Mouse (Mus musculus) kidney, embryonic 16.5 days (tissue): ENCODE measurements at regions not wholly inside any gene's neighbourhood (a gene's known extent, or its start where the extent isn't known, plus 50 kb on each side); places are given as distances from the start of the nearest gene placed in this dataset.

Experiments
- ATAC-seq: fragments of 200-750 bp; cut with Nextera tagmentation; 2 replicates; pipeline ENCODE4 v1.8.0; 2017; ENCODE audit warnings: moderate TSS enrichment; ENCODE audit not compliant: low FRiP score, low TSS enrichment
- H3K27ac ChIP-seq: fragments of 300-500 bp; sonication (generic); 2 replicates; pipeline ENCODE4 v1.5.1; 2014; ENCODE audit warnings: low read length
- H3K27me3 ChIP-seq: fragments of 300-500 bp; sonication (generic); 2 replicates; pipeline ENCODE4 v1.6.1; 2014; ENCODE audit warnings: low read length, control low read depth, mixed read lengths; ENCODE audit not compliant: insufficient read depth
- H3K36me3 ChIP-seq: fragments of 300-500 bp; sonication (generic); 2 replicates; pipeline ENCODE4 v1.6.1; 2014; ENCODE audit warnings: low read length, control low read depth, mixed read lengths; ENCODE audit not compliant: insufficient read depth
- H3K4me1 ChIP-seq: fragments of 300-500 bp; sonication (generic); 2 replicates; pipeline ENCODE4 v1.6.1; 2014; ENCODE audit warnings: low read length, control low read depth, mixed read lengths; ENCODE audit not compliant: insufficient read depth
- H3K4me2 ChIP-seq: fragments of 300-500 bp; sonication (generic); replicated peaks from 2 replicates; pipeline ENCODE4 v1.6.1; 2014; ENCODE audit warnings: low read depth, low read length
- H3K4me3 ChIP-seq: fragments of 300-500 bp; sonication (generic); 2 replicates; pipeline ENCODE4 v1.5.1; 2014; ENCODE audit warnings: mild to moderate bottlenecking, low read length
- H3K9ac ChIP-seq: fragments of 300-500 bp; sonication (generic); replicated peaks from 2 replicates; pipeline ENCODE4 v1.6.1; 2014; ENCODE audit warnings: low read length
- H3K9me3 ChIP-seq: fragments of 300-500 bp; sonication (generic); 2 replicates; pipeline ENCODE4 v1.6.1; 2016; ENCODE audit warnings: low read length, control low read depth
- WGBS: fragments of 180-500 bp; shearing (Covaris S2); extraction: QIAGEN DNeasy Blood & Tissue Kit; methylation state at CpG from one replicate; pipeline ENCODE4 v1.1.7; 2014; 5-methylcytosine and 5-hydroxymethylcytosine counted together

DNA sequence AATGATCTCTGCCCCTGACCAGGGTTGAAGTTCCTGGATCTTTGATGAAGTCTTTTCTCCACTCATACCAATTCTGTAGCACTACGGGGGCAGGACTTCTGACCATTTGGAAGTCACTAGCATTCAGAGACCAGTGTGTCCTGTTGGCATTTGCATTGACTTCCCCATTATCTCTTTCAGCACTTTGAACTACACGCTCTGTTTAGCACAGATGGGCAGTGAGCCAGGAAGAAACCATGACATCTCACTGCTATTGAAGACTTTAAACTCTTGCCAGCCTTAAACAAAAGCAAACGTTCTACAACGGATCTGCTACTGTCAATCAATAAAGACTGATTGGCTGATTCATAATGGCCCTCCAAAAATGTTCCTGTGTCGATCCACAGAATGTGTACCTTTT is 222.5 kb upstream of the Clnk start:
- no peak overlapping the region for H3K9ac ChIP-seq
- no peak overlapping the region for H3K4me3 ChIP-seq
- no peaks in the 10 kb centered on the region for H3K4me1 ChIP-seq
- 63% methylated on average over 5 of the region's 5 CpGs for WGBS
- no peaks in the 10 kb centered on the region for H3K36me3 ChIP-seq
- no peaks in the 10 kb centered on the region for H3K9me3 ChIP-seq
- no peak overlapping the region for H3K27ac ChIP-seq
- no peaks in the 10 kb centered on the region for H3K27me3 ChIP-seq
- no peak for ATAC-seq
- H3K4me2 ChIP-seq, result no peak overlapping the region

GRCm38 (mm10) chr5:39094875-39095274 is 218.3 kb upstream of the Clnk start:
- Histone ChIP-seq H3K27me3 (no peaks in the 10 kb centered on the region), H3K4me1 (no peaks in the 10 kb centered on the region), H3K4me3 (no peak overlapping the region), H3K27ac (no peak overlapping the region), H3K9ac (no peak overlapping the region), H3K9me3 (no peaks in the 10 kb centered on the region), H3K36me3 (no peaks in the 10 kb centered on the region), H3K4me2 (no peak overlapping the region)
- no peak for ATAC-seq
- WGBS, result 77% methylated on average over 3 of the region's 3 CpGs

DNA sequence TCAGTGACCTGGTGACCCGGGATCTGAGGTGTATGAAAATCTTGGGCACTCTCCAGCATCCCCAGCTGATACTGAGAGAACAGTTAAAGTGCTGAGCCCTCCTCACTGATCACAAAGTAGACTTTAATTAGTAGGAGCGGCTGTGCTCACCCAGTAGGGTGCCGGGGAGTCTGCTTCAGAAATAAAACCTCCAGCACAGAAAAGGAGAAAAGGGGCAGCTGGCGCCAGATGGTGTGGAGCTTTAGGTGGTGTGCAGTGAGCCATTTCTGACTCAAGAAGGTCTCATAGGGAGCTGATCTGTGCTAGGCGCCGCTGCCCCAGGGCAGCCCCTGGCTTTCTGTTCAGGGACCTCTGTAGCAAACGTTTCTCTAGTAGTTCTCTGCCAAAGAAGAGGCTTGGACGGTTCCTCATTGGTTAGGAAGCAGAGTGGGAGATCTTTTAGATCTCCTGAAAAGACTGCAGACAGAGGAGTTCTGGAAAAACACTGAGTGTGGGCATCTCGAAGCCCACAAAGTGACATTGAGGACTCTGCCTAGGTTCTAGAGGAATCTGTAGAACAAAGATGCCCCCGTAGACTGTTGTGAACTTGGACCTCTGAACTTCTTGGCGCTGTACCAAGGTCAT is 200.1 kb upstream of the Clnk start:
- Histone ChIP-seq H3K27ac (no peak overlapping the region), H3K4me1 (no peaks in the 10 kb centered on the region), H3K9me3 (no peaks in the 10 kb centered on the region), H3K36me3 (no peaks in the 10 kb centered on the region), H3K27me3 (no peaks in the 10 kb centered on the region), H3K4me2 (no peak overlapping the region), H3K4me3 (no peak overlapping the region), H3K9ac (no peak overlapping the region)
- ATAC-seq, result peak; percentile 87
- 40% methylated on average over 11 of the region's 11 CpGs for WGBS

DNA sequence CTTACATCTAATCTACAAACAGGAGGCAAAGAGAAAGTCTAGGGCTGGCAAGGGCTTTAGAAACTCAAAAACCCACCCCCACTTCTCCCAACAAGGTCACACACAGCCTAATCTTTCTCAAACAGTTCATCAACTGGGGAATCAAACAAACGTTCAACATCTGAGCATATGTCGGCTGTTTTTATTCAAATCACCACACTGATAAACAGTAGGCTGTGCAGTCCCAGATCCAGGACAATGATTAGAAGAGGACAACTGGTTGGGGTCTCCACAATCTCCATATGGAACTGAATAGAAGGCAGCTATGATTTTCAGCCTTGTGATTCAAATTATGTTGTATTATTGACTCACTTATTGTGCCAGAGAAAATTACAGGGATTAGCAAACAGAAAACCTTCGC is 193.1 kb upstream of the Clnk start:
- H3K4me3 ChIP-seq, result no peak overlapping the region
- no peak overlapping the region for H3K27ac ChIP-seq
- H3K9ac ChIP-seq, result no peak overlapping the region
- H3K4me1 ChIP-seq, result no peaks in the 10 kb centered on the region
- no peaks in the 10 kb centered on the region for H3K27me3 ChIP-seq
- no peak overlapping the region for H3K4me2 ChIP-seq
- no peaks in the 10 kb centered on the region for H3K36me3 ChIP-seq
- no peak for ATAC-seq
- H3K9me3 ChIP-seq, result no peaks in the 10 kb centered on the region
- 61% methylated on average over 3 of the region's 3 CpGs for WGBS

DNA sequence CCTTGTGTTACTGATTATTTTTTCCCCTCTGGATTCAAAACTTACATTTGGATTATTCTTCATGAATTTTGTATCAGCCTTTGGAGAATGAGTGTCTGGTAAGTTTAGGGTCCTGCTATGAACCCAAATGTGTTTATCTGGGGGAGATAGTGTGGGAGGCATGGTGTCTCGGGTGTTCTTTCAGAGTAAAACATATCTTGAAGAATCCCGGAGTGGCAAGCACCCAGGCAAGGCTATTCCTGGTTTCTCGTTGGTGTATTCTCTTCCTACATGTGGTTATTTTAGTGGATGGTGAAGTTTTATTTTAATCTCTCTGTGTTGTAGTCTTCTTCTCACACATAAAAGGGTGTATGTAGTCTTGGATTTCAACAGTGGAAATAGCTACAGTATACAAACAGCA is 186.4 kb upstream of the Clnk start:
- whole genome bisulfite sequencing, result 79% methylated on average over 3 of the region's 3 CpGs
- H3K4me1 ChIP-seq, result no peaks in the 10 kb centered on the region
- no peak overlapping the region for H3K27ac ChIP-seq
- ATAC-seq, result no peak
- H3K27me3 ChIP-seq, result no peaks in the 10 kb centered on the region
- no peak overlapping the region for H3K4me3 ChIP-seq
- H3K9ac ChIP-seq, result no peak overlapping the region
- no peaks in the 10 kb centered on the region for H3K36me3 ChIP-seq
- H3K9me3 ChIP-seq, result no peaks in the 10 kb centered on the region
- no peak overlapping the region for H3K4me2 ChIP-seq

DNA sequence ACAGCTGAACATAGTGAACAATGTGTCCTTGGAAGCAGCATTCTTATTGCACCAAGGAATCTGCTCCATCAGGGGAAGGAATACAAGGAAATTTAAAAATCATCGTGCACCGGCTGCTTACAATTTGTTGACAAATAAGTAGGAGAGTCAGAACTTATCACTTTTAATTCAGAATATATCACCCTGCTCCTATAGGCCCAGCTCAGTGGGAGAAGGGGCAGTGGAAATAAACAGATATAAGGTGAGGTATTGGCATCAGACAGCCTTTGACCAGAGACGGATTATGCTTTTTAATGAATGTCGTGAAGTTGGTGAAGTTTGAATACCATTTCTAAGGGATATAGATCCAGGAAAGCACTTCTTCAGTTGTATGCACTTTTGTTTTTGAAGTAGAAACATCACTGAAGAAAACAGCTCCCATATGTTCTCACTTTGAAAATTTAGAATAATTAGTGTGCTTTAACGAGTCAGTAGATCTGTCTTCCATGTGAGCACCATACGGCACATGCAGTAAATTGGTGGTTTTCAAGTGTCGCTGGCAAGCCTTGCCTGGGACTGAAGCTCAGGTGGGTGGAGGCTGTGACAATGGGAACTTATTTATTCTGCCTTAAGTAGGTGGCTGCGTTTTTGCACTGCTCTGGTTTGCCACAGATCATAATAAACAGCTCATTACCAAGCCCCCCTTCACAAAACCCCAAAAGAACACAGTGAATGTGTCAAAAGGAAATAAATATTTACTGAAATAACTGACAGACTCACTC is 176.1 kb upstream of the Clnk start:
- Histone ChIP-seq H3K27me3 (no peaks in the 10 kb centered on the region), H3K36me3 (no peaks in the 10 kb centered on the region), H3K4me1 (no peaks in the 10 kb centered on the region), H3K9me3 (no peaks in the 10 kb centered on the region), H3K9ac (no peak overlapping the region), H3K4me3 (no peak overlapping the region), H3K4me2 (no peak overlapping the region), H3K27ac (no peak overlapping the region)
- WGBS, result 83% methylated on average over 8 of the region's 8 CpGs
- no peak for ATAC-seq

- Histone ChIP-seq H3K9ac (no peak overlapping the region), H3K4me2 (no peak overlapping the region), H3K4me1 (no peaks in the 10 kb centered on the region), H3K27me3 (no peaks in the 10 kb centered on the region), H3K27ac (no peak overlapping the region), H3K4me3 (no peak overlapping the region), H3K9me3 (no peaks in the 10 kb centered on the region), H3K36me3 (no peaks in the 10 kb centered on the region)
- WGBS, result 88% methylated on average over 3 of the region's 3 CpGs
- no peak for ATAC-seq
Measured at GRCm38 (mm10) chr5:39050512-39050911, 173.9 kb upstream of the Clnk start.

GRCm38 (mm10) chr5:39049141-39049540 is 172.5 kb upstream of the Clnk start:
- Histone ChIP-seq H3K36me3 (no peaks in the 10 kb centered on the region), H3K4me2 (no peak overlapping the region), H3K27me3 (no peaks in the 10 kb centered on the region), H3K27ac (no peak overlapping the region), H3K4me1 (no peaks in the 10 kb centered on the region), H3K9me3 (no peaks in the 10 kb centered on the region), H3K4me3 (no peak overlapping the region), H3K9ac (no peak overlapping the region)
- whole genome bisulfite sequencing, result 64% methylated on average over 2 of the region's 2 CpGs
- ATAC-seq, result no peak

DNA sequence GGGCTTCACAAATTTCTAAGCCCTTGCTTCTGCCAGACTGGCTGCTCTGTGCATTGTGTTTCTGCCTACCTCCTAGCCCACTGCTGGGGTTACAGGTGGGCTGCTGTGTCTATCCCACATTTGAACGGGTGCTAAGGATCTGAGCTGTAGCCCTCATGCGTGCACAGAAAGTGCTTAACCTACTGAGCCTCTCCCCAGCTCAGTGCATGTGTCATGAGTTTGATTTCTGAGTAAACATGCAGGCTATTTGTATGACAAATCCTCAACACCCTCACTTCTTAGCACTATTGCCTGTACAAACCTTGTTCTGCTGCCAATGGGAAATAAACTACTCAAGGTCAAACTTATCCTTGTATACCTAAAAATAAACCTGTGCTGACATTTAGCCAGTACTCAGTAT is 163.9 kb upstream of the Clnk start:
- Histone ChIP-seq H3K36me3 (no peaks in the 10 kb centered on the region), H3K4me1 (no peaks in the 10 kb centered on the region), H3K9ac (no peak overlapping the region), H3K27ac (no peak overlapping the region), H3K4me2 (no peak overlapping the region), H3K4me3 (no peak overlapping the region), H3K27me3 (no peaks in the 10 kb centered on the region), H3K9me3 (no peaks in the 10 kb centered on the region)
- WGBS, result 61% methylated on average over 2 of the region's 2 CpGs
- no peak for ATAC-seq

GRCm38 (mm10) chr5:39023241-39023640 is 146.6 kb upstream of the Clnk start:
- H3K27ac ChIP-seq, result no peak overlapping the region
- H3K4me1 ChIP-seq, result no peaks in the 10 kb centered on the region
- no peaks in the 10 kb centered on the region for H3K9me3 ChIP-seq
- H3K36me3 ChIP-seq, result no peaks in the 10 kb centered on the region
- no peak for ATAC-seq
- 92% methylated on average over 4 of the region's 4 CpGs for WGBS
- H3K4me2 ChIP-seq, result no peak overlapping the region
- H3K9ac ChIP-seq, result no peak overlapping the region
- no peaks in the 10 kb centered on the region for H3K27me3 ChIP-seq
- H3K4me3 ChIP-seq, result no peak overlapping the region
